Mouse (Mus musculus) stomach, postnatal 0 days (tissue): Measurements from ENCODE around the gene Olfr592.

Source experiments
- CTCF ChIP-seq: IDR thresholded peaks from 2 replicates; pipeline ENCODE4 v1.5.1; 2016; ENCODE audit warnings: antibody characterized with exemption, low read depth, mild to moderate bottlenecking, moderate library complexity
- EP300 ChIP-seq: optimal IDR thresholded peaks from 2 replicates; pipeline ENCODE3; 2016; ENCODE audit warnings: antibody characterized with exemption

GRCm38 (mm10) chr7:103140579-103140978, 44.0 kb upstream of the Olfr592 start, which contains the start of gene Olfr588-ps1:
- no peak for TF ChIP-seq CTCF
- TF ChIP-seq EP300: no peak
